Mouse (Mus musculus) embryonic fibroblast, embryonic 13.5 days (primary cell): ENCODE results near the gene Jund.

Source experiments
- CTCF ChIP-seq: IDR thresholded peaks from 2 replicates; pipeline ENCODE4 v1.5.1; 2011; ENCODE audit warnings: mild to moderate bottlenecking, control low read depth, low read length, moderate library complexity, borderline replicate concordance; ENCODE audit not compliant: insufficient read depth
- POLR2A ChIP-seq: IDR thresholded peaks from 2 replicates; pipeline ENCODE4 v1.6.1; 2011; ENCODE audit warnings: low read depth, mild to moderate bottlenecking, control low read depth, low read length, moderate library complexity

- no peak for TF ChIP-seq CTCF
- no peak for TF ChIP-seq POLR2A
These were observed 49.7 kb downstream of the Jund start for GRCm38 (mm10) chr8:70748246-70749096.
